Mouse (Mus musculus): ENCODE results near the gene Cdk12.

DNA sequence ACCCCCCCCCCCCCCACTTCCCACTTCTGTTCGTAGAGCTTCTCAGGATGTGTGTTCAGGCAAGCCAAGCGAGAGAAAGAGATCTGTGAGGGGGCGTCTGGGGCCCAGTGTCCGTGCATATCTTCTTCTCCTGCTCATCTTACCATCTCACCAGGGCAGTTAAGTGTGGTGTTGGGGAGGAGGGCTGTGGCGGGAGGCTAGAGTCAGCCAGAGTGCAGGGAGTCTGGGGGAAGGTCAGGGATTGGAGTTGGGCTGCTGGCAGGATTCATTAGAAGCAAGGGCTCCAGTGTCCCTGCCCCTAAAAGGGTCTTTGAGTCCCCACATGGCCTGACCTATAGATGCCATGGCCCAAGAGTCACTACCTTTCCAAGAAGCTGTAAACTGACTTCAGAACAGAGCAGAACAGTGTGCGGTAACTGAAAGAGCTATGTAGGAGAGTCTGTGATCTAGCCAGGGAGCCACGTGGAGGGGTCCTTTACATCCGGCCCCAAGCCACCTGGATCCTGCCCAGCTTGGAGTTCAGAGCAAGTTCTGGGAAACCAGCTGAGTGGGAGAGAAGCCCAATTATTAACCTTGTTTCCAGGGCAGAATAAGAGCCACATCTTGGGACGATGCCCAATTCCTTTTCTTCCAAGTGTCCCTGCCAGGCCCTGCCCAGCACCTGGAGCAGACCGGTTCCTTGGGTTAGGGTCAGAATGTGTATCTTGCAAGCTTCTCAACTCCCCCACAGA is 120.4 kb downstream of the Cdk12 start:
- TF ChIP-seq ZMIZ1 (IDR thresholded peaks at IDR 0.05; ENCODE audit: low read depth, low read length) = no peak
- TF ChIP-seq CTCF (conservative IDR thresholded peaks at IDR 0.05 in 1 of 2, IDR thresholded peaks at IDR 0.05 in 1 of 2; ENCODE audit: low read depth in 2 of 2, low read length in 2 of 2) = no peak
- no peak for TF ChIP-seq USF1 (IDR thresholded peaks at IDR 0.05; ENCODE audit: low read depth, low read length)
- TF ChIP-seq POLR2A (IDR thresholded peaks at IDR 0.05; ENCODE audit: low read depth, low read length) = no peak
- TF ChIP-seq MAZ (IDR thresholded peaks at IDR 0.05; ENCODE audit: low read depth, low read length) = no peak
- no peak for TF ChIP-seq BHLHE40 (IDR thresholded peaks at IDR 0.05; ENCODE audit: low read depth, low read length)
- TF ChIP-seq MAFK (IDR thresholded peaks at IDR 0.05; ENCODE audit: insufficient replicate concordance, low read length) = no peak
